Mouse (Mus musculus) layer of hippocampus, adult 9-10 months (tissue): Measurements from ENCODE around the gene Hsf5.

Experiments used
- DNase-seq: peaks from one replicate; pipeline ENCODE4 v3.0.0; 2022; ENCODE audit warnings: low spot score

The Hsf5 gene

GRCm38 (mm10) chr11:87590841-87591525 is 26.0 kb upstream of the Hsf5 start:
- DNase-seq: no peak

DNA sequence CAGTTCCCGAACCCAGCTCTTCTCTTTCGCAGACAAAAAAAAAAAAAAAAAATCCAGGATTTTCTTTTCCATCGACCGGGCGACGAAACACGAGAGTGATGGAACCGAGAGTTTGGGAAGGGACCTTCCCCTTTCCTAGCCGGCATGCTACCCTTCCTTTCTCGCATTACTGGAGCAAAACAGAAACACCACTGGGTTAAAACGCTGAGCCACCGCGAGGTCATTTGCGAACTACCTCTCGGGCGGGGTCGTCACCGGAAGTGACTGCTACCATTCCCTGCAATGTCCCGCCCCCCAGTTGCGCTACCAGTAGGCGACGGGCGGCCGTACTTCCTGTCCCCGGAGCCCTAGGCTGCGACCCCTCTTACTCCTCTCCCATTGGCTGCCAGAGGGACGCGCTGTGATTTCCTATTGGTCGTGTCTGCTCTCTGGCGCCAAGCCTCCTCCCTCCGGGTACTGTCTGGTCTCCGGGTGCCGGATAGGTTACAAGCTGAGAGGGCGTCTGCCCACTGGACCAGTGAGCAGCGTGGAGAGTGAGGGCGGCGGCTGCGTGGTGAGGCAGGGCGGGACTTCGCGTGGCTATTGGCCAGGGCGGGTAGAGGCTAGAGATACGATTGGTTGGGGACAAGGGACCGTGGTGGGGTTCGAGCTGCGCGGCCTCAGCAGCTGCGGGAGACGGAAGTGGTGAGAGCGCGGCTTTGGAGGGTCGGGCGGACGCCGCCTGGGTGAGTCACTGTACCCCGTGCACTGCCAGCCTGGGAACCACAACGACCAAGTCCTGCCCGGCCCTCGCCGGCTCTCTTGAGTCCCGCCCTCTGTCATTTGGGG is 25.2 kb upstream of the Hsf5 start, which contains the start of gene Mtmr4:
Gene Mtmr4 (plus strand): TSS at position 637 of the 828 bp plus-strand sequence.
- peak; percentile 99 for DNase-seq

- DNase-seq: no peak
These were observed 24.6 kb upstream of the Hsf5 start for GRCm38 (mm10) chr11:87592354-87592695.

- DNase-seq: no peak
These were observed 24.0 kb upstream of the Hsf5 start for GRCm38 (mm10) chr11:87592713-87593598.

- no peak for DNase-seq
These were observed 21.6 kb upstream of the Hsf5 start for GRCm38 (mm10) chr11:87595327-87595841.

DNA sequence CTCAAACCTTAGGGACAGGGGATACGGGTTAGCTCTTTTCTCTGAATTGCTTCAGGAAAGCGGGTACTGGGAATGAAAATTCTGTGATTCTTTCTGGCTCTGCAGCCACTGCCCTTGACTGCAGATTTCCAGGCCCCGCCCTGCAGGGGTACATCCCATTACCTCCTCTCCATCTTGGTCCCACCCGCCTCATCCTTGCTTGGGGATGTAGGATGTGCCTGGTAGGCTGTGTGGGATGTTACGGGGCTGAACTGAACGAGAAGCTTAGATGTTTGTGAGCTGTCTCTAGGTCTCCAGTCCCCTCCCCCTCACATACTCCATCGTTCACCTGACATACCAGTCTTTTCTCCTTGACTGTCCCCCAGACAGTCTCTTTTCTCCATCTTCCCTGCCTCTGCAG is 21.0 kb upstream of the Hsf5 start:
- DNase-seq: no peak

DNA sequence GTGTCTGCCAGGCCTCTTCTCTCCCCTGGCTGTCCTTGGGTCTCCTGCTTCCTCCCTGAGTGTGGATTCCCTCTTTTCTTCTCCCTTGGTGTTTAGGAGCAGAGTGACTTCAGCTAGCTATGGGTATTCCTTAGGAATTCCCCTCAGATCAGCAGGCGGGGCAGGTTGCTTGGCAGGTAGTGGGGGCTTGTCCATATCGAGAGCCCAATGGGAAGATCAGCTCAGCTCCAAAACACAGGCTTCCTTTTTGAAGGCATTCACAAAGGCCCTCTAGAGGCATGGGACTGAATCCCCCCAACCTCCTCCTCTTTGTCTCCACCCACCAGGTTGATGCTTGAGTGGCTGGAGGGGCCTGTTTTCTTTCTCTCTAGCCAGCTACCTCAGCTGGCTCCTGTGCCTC is 20.5 kb upstream of the Hsf5 start:
- no peak for DNase-seq

GRCm38 (mm10) chr11:87597061-87597460 is 19.9 kb upstream of the Hsf5 start:
- no peak for DNase-seq

GRCm38 (mm10) chr11:87599395-87600089 is 17.4 kb upstream of the Hsf5 start:
- no peak for DNase-seq

- DNase-seq: no peak
These were observed 16.6 kb upstream of the Hsf5 start for GRCm38 (mm10) chr11:87600322-87600853.

GRCm38 (mm10) chr11:87602234-87602633 is 14.7 kb upstream of the Hsf5 start:
- no peak for DNase-seq

DNA sequence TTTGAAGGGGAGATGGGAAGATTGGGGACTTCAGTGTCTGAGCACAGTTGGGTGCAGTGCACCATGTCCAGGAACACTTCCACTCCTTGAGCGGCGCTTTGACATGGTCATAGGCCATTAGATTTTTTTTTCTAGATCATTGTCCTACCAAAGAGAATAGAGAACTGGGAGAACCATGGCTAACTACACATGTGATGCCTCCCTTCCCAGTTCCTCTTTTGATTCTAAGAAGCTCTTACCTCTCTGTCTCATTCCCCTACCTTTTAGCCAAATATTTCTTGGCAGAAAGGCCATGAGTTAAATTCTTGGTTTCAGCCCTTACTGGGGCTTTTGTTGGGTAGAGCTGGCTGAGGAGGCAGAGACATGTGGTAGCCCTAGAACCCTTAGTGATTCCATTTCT is 13.4 kb upstream of the Hsf5 start:
- no peak for DNase-seq

GRCm38 (mm10) chr11:87609264-87609663 is 7.7 kb upstream of the Hsf5 start:
- no peak for DNase-seq

- no peak for DNase-seq
These were observed 5.4 kb upstream of the Hsf5 start for GRCm38 (mm10) chr11:87611547-87611946.

- DNase-seq: no peak
These were observed 3.0 kb upstream of the Hsf5 start for GRCm38 (mm10) chr11:87613972-87614371.

GRCm38 (mm10) chr11:87615551-87615950 is 1.4 kb upstream of the Hsf5 start:
- DNase-seq: no peak

- DNase-seq: no peak
These were observed 1.0 kb upstream of the Hsf5 start for GRCm38 (mm10) chr11:87615952-87616351.

DNA sequence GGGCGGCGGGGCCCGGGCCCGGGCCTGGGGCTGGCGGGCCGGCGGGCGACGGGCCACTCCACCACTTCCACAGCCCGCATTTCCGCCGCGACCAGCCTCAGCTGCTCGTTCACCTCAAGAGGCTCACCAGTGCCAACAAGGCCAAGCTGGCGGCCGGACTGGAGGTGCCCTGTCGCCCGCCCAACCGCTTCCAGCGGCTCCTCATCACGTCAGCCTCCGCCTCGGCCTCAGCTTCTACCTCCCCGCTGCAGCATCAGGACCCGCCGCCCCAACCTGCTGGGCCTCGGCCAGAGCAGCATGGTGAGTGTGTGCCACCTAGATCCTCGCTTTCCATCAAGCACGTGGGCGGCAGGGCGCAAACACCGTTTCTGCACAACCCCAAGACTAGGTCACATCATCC is 642 bp downstream of the Hsf5 start:
- no peak for DNase-seq

DNA sequence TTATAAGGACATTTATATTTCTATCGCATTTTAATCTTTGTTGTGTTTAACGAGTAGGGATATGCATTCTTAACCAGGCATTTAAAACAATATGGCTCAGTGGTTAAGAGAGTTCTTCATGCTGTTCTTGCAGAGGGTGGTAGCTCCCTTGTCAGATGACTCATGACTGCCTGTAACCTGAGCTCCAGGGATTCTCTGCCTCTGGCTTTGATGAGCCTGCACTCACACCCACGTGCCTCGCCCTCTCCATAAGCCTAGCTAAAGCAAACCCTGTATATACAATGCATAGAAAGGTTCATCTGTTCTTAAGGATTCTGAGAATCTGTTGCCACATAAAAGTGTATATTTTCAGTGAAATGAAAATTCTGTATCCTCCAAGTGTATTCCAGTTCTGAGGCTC is 6.2 kb downstream of the Hsf5 start:
- DNase-seq: no peak

DNA sequence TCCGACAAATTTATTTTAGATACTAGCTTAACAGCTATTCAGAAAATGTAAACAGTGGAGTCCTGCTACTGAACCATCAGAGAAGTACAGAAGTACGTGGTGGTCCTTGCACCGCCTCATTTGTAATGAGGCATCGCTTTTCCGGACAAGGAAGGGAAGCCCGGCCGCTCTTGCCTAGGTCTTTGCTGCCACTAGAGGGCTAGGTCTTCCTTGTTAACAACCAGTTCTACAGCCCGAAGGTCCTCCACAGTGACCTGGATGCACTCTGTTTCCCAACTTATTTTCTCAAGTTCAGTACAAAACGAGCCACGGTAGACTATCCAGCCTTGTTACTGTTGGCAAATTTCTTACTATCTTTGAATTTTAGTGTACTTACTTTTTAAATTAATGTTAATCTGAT is 12.9 kb downstream of the Hsf5 start:
- no peak for DNase-seq

DNA sequence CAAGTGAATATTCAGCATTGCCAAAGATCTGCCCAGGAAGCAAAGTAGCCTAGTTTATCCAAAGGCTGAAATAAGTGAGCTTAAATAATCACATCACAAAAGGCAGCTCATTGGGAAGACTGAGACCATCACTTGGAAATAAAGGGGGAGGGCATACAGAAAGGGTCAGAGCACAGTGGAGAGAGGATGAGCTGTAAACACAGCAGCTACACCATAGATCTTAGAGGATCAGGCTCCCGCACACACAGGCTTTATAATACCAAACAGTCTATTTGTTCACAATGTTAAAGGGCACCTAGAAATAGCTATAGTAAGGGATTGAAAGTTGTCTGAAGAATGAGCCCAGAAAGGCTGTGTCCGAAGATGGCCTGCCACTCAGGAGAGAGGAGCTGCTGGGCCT is 21.8 kb downstream of the Hsf5 start:
- DNase-seq: no peak
